Mouse (Mus musculus) intestine, embryonic 14.5 days (tissue): ENCODE data around the gene Foxa2. TPM values are rescaled to one million over a fixed set of nuclear protein-coding genes. Genes with fewer than 3 reads are reported as not detected.

Experiments used
- ATAC-seq: fragments of 200-750 bp; cut with Nextera tagmentation; replicated peaks from 2 replicates; pipeline ENCODE4 v1.8.0; 2017; ENCODE audit warnings: low read depth, moderate number of reproducible peaks, moderate TSS enrichment, moderate library complexity; ENCODE audit not compliant: low FRiP score, low TSS enrichment
- DNase-seq: peaks from one replicate; pipeline ENCODE4 v3.0.0-alpha.2; 2018; ENCODE audit warnings: low spot score
- H3K27ac ChIP-seq: fragments of 300-500 bp; sonication (generic); 2 replicates; pipeline ENCODE4 v1.5.1; 2014; ENCODE audit warnings: low read depth, mild to moderate bottlenecking, control low read depth
- H3K27me3 ChIP-seq: fragments of 300-500 bp; sonication (generic); replicated peaks from 2 replicates; pipeline ENCODE4 v1.6.1; 2014; ENCODE audit warnings: low read length, control low read depth; ENCODE audit not compliant: control insufficient read depth, insufficient read depth
- H3K36me3 ChIP-seq: fragments of 300-500 bp; sonication (generic); 2 replicates; pipeline ENCODE4 v1.6.1; 2014; ENCODE audit warnings: low read length, control low read depth; ENCODE audit not compliant: control insufficient read depth, insufficient read depth
- H3K4me1 ChIP-seq: fragments of 300-500 bp; sonication (generic); replicated peaks from 2 replicates; pipeline ENCODE4 v1.6.1; 2014; ENCODE audit warnings: low read length, control low read depth, mixed read lengths; ENCODE audit not compliant: control insufficient read depth, insufficient read depth
- H3K4me2 ChIP-seq: fragments of 300-500 bp; sonication (generic); 2 replicates; pipeline ENCODE4 v1.6.1; 2014; ENCODE audit warnings: low read length
- H3K4me3 ChIP-seq: fragments of 300-500 bp; sonication (generic); 2 replicates; pipeline ENCODE4 v1.5.1; 2014; ENCODE audit warnings: low read depth, low read length, control low read depth, mixed read lengths
- H3K9ac ChIP-seq: fragments of 300-500 bp; sonication (generic); 2 replicates; pipeline ENCODE4 v1.6.1; 2014; ENCODE audit warnings: mild to moderate bottlenecking, low read length
- H3K9me3 ChIP-seq: fragments of 300-500 bp; sonication (generic); 2 replicates; pipeline ENCODE4 v1.6.1; 2016; ENCODE audit warnings: low read length, control low read depth; ENCODE audit not compliant: control insufficient read depth
- WGBS: fragments of 180-500 bp; shearing (Covaris S2); extraction: QIAGEN DNeasy Blood & Tissue Kit; methylation state at CpG from one replicate; pipeline ENCODE4 v1.1.7; 2014; 5-methylcytosine and 5-hydroxymethylcytosine counted together
- microRNA-seq: library from miRNA; unstranded; fragments of <30 nt; microRNA quantifications from one replicate; pipeline ENCODE4, GENCODE M21; 2016
- polyA plus RNA-seq: library from polyadenylated mRNA; unstranded; fragments of >200 nt; fragmentation: Nextera tagmentation; extraction: Ambion mirVana; gene quantifications from 2 replicates; pipeline ENCODE4 v1.2.1, GENCODE M21; 2014

The Foxa2 gene
- polyA plus RNA-seq, 1 experiment from 2014 or later, result 6.5 TPM

DNA sequence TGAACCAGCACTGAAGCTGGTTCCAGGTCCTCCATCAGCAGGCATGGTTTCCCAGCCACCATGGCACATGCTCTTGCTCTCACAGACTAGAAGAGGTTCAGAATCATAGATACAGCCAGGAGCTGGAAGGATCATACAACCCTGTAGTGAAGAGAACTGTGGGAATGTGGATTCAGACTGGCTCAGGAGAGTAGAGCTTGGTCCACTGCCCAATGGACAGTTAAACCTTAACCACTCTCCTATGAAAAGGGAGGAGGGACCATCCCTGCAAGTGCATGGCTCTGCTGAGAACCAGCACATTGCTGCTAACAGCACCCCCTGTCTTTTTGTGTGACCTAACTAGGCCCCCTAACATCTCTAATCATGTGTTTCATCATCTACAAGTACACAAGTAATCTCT is 50.0 kb downstream of the Foxa2 start:
- Histone ChIP-seq H3K27ac (no peak overlapping the region), H3K36me3 (no peaks in the 10 kb centered on the region), H3K9me3 (no peaks in the 10 kb centered on the region), H3K27me3 (no peaks in the 10 kb centered on the region), H3K4me2 (no peak overlapping the region), H3K4me1 (peaks cover 5% of the 10 kb centered on the region; the same call in 1 of the 2 replicates), H3K9ac (no peak overlapping the region), H3K4me3 (no peak overlapping the region)
- DNase-seq (no peak), ATAC-seq (no peak)

DNA sequence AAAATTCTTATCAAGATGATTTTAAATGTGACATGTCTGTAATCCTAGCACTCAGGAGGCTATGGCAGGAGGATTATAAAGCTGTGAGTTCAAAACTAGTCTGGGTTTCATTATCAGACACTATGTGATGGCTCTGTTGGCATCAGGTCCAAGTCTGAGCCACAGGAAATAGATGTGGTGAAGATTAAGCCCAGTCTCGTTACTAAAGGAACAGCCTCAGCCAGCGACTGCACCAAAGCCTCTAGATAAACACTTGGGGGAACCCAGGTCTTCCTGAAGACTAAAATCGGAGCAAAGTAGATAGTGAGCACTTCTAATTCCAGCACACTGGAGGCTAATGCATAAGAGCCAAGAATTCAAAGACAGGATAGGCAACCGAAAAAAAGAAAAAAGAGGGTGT is 52.9 kb downstream of the Foxa2 start:
- WGBS, result 68% methylated on average over 4 of the region's 4 CpGs
- ATAC-seq (no peak), DNase-seq (no peak)

DNA sequence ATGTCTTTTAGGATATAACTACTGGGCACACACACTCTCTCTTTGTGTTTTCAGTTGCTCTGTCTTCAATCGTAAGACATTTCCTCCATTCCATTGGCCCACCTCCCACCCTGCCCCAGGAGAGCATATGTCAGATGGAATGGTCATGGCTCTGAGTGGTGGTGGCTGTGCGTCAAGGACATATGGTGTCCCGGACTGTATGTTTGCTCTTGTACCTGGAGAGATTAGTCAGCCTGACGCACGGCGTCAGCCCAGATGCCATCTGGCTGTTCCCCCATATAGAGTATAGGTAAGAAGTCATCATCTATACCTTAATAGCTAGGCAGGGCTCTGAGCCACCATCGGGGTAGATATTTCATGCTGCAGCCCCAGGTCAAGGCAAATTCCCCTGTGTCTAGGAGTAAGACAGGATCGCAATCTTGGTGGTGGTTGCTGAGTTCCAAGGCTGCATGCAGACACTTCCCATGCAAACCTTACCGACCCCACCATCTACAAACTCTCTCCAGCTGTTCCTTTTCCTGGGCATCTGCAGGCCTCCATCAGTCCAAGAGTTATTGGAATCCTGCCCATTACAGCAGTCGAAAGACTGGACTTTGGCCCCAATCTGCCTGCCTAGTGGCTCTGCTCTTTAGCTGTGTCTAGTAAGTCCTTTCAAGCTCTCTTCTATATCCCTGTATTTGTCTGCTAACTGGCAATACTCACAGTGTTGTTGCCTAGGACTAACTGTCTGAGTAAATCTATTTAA is 53.7 kb downstream of the Foxa2 start:
- no peak overlapping the region for H3K9ac ChIP-seq
- no peaks in the 10 kb centered on the region for H3K36me3 ChIP-seq
- H3K4me3 ChIP-seq, result no peak overlapping the region
- H3K9me3 ChIP-seq, result no peaks in the 10 kb centered on the region
- H3K4me1 ChIP-seq, result peaks cover 5% of the 10 kb centered on the region; the same call in 1 of the 2 replicates
- H3K27ac ChIP-seq, result no peak overlapping the region
- H3K4me2 ChIP-seq, result no peak overlapping the region
- no peaks in the 10 kb centered on the region for H3K27me3 ChIP-seq
- ATAC-seq (peak; percentile 75; the same call in 1 of the 2 replicates), DNase-seq (no peak)
- WGBS, result 73% methylated on average over 10 of the region's 10 CpGs

More for the DNA sequence above, 52.9 kb downstream of the Foxa2 start:
- no peak overlapping the region for H3K27ac ChIP-seq
- H3K4me2 ChIP-seq, result no peak overlapping the region
- no peaks in the 10 kb centered on the region for H3K27me3 ChIP-seq
- peaks cover 5% of the 10 kb centered on the region; the same call in 1 of the 2 replicates for H3K4me1 ChIP-seq
- no peaks in the 10 kb centered on the region for H3K9me3 ChIP-seq
- H3K4me3 ChIP-seq, result no peak overlapping the region
- H3K9ac ChIP-seq, result no peak overlapping the region
- H3K36me3 ChIP-seq, result no peaks in the 10 kb centered on the region

Small RNA genes lying within 50 kb of the gene (microRNA-seq; reads per million reads assigned to microRNA genes)
- not detected for gene Gm27420
